Mouse (Mus musculus) cerebral cortex, adult 2 months (tissue): ENCODE measurements around the gene Lmnb2.

Experiments used
- WGBS: fragments of 180-500 bp; shearing (Covaris S2); methylation state at CpG from one replicate; pipeline ENCODE4 v1.1.7; 2018; 5-methylcytosine and 5-hydroxymethylcytosine counted together

The Lmnb2 gene

GRCm38 (mm10) chr10:80930361-80931152 is 12.5 kb upstream of the Lmnb2 start:
- WGBS, result under 1% methylated on average over 45 of the region's 45 CpGs

DNA sequence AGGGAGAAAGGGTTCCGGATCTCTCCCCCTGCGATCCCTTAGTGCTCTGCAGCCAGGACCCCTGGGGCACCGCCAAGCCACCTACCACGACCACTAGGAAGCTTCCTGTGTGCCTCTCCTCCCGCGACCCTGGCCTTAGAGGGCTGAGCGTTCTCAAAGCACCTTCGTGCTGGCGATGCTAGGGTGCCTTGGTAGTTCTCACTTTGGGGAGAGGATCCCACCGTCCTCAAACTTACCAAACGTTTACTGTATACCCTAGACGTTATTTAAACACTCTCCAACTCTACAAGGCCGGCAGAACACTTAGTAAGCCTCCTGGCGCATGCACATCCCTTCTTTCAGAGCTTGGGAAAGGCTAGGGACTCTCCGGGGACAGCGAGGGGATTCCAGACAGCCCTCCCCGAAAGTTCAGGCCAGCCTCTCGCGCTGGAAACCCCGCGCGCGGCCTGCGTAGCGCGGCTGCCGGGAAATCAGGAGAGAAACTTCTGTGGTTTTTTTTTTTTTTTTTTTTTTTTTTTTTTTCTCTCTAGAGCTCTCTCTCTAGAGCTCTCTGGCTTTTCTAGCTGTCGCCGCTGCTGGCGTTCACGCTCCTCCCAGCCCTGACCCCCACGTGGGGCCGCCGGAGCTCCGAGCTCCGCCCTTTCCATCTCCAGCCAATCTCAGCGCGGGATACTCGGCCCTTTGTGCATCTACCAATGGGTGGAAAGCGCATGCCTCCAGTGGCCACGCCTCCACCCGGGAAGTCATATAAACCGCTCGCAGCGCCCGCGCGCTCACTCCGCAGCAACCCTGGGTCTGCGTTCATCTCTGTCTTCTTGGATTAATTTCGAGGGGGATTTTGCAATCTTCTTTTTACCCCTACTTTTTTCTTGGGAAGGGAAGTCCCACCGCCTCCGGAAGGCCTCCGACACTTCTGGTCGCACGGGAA is 11.5 kb upstream of the Lmnb2 start, which contains the start of gene Gadd45b:
Gene Gadd45b, plus strand, starts transcription at position 775 of the 928 bp plus-strand sequence.
- WGBS, result under 1% methylated on average over 56 of the region's 56 CpGs

DNA sequence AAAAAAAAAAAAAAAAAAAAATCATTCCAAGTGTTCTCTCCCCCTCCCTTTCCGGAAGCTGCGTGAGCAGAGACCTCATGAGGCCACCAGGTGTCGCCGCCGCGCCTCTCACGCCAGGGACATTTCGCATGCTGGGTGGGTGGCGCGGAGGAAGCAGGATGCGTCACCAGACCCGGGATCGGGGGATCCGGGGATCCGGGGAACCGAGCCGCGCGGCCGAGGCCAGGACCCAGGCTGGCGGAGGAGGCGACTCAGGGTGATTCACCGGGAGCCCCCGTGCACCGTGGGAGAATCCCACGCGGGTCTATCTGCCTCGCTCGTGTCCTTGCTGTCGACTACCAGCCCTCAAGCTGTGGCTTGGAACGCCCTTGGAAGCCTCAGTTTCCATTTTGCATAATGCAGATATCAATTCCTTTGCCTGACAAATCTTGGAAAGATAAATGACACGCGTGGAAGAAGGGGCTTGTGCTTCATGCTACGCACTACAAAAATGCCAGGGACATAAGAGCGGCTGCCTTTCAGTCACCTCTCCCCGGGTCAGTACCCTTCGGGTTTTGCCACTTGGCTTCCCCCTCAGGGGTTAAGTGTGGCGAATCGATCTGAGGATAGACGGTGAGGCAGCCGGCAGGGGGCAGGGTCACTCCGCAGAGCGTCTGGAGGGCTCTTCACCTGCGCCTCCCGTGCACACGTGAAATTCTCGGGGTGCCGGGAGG is 10.7 kb upstream of the Lmnb2 start:
- under 1% methylated on average over 48 of the region's 48 CpGs for WGBS

GRCm38 (mm10) chr10:80925472-80925871 is 7.4 kb upstream of the Lmnb2 start:
- WGBS, result 57% methylated on average over 3 of the region's 3 CpGs

DNA sequence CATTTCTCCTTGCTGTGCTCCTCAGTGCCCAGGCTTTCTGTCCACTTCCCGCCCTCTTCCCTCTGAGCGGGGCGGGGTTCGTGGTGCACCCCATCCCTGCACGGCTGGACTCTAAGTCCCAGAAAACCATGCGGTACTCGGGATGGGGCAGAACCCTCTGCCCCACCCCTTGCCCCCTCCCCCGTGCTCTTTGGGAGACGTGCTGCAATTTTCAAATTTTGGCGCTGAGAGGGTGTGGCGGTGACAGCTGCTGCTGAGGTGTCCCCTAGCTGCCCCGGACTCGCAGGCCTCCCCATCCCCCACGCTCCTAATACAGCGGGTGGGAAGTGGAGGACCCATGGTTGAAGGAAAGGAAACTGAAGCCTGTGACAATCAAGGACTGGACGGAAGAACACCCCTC is 3.9 kb upstream of the Lmnb2 start:
- WGBS, result 18% methylated on average over 16 of the region's 16 CpGs

GRCm38 (mm10) chr10:80917336-80917778 is 688 bp downstream of the Lmnb2 start:
- 2% methylated on average over 15 of the region's 15 CpGs for WGBS

DNA sequence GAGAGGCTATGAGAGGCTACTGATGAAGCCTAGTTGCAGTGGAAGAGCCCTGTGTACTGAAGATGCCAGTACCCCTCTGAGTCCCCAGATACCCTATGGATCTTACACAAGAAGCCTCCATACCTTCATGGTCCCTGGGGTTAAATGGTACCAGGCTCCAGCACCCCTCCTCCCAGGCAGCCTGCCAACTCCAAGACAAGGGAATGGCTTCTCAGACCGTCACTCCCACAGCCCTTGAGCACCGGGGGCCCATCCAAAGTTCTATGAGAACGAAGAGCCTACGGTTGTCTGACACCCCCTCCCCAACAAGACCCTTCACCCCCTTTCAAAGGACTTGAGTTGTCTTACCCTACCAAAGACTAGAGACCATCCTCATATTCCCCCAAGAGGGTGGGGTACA is 2.3 kb downstream of the Lmnb2 start:
- 81% methylated on average over 4 of the region's 4 CpGs for WGBS

DNA sequence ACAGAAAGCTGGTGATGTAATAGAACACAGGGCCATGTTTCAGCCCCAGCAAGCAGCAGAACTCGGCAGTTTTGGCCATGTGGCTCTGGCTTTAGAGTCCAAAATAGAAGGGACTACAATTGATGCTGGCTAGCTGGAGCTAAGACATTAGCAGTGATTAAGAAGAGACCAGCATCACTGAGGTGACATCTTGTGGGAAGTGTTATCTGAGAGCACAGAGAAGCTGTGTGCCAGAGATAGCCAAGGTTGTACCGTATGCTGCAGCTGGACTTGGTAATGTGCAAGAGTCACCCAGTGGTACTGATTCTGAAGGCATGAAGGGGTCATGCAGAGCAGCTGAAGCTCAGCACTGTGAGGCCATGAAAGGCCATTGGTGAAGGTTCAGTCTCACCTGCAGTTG is 2.8 kb downstream of the Lmnb2 start:
- 45% methylated on average over 2 of the region's 2 CpGs for WGBS

DNA sequence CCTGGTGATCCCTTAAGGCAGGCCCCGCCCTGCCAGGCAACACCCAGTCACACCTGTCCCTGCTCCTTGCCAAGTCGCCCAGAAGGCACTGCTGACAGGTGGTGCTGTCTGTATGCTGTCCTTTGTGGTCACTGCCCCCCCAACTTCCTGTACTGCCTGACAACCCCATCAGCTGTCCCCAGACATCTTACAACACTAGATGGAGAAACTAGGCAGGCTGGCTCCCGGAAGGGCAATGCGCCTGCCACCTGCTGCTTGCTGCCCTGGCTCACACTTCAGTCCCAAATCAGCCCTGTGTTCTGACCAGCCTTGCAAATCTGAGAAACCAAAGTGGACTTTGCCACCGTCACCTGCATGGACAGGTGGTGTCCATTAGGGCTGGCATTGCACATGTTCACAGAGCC is 3.8 kb downstream of the Lmnb2 start:
- 89% methylated on average over 5 of the region's 5 CpGs for WGBS

GRCm38 (mm10) chr10:80913364-80914011 is 4.6 kb downstream of the Lmnb2 start:
- WGBS, result 89% methylated on average over 7 of the region's 8 CpGs

GRCm38 (mm10) chr10:80911354-80911753 is 6.7 kb downstream of the Lmnb2 start:
- WGBS, result 95% methylated on average over 4 of the region's 4 CpGs

DNA sequence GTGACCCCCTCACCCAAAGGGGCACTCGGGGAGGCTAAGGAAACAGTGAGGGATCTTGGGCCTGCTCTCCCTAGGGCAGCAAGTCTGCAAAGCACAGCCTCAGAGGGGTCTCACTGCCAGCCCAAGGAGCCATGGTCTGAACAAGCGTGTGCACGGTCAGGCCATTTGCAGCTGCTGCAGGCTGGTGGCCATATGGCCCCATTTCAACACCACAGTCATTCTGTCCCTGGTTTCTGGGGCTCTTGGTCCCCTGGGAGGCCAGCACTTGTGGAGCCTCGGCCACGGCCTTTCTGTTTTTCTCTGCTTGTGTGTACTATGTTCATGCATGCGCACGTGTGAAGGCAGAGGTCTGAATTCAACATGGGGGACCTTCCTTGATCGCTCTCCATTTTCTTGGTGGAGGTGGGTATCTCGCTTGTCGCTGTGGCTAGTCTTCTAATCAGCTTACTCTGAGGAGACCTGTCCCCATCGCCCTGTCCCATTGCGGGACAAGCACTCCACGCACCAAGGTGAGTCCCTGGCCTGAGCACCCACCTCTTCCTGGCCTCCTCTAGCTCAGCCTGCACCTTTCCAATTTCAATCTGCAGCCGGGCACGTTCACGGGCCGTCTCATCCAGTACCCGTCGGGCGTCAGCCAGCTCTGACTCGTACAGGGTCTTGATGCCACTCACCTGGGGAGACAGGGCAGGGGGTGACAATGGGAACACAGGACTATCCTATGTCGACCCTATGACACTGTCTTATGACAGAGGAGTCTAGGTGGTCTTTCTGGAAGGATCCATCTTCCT is 8.5 kb downstream of the Lmnb2 start:
- WGBS, result 91% methylated on average over 22 of the region's 22 CpGs

DNA sequence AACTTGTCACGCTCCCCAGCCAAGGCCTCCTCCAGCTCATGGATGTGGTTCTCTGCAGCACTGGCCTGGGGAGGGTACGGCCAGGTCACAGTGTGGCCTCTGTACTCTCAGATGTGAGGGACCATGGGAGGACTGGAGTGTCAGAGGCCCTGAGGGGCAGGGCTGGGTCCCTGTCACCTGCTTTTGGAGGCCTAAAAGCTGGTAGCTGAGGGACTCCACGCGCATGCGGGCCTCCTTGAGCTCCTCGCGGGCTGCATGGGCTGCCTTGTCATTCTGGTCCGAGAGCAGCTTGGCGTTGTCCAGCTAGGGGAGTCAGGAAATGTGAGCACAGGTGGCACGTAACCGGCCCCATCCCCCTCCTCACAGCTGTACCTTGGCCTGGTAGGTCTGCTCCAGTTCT is 13.3 kb downstream of the Lmnb2 start:
- 96% methylated on average over 11 of the region's 11 CpGs for WGBS

- 85% methylated on average over 28 of the region's 28 CpGs for WGBS
Observed at GRCm38 (mm10) chr10:80904004-80904693, 13.9 kb downstream of the Lmnb2 start.

DNA sequence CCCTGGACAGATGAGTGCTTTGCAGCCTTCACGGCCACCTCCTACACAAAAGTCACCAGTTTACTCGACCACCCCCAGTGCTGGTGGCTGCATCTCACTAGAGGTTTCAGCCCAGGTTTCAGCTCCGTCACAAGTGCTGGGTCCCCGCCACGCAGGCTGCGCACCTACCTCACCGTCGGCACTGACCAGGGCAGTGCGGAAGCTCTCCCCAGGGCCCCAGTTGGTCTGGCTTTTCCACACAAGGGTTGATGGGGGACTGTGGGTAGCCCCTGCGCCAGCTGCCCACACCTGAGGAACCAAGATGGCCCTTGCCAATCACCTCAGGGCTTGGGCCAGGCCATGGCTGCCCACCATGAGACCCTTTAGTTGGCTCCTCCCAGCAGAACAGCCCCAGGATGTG is 14.8 kb downstream of the Lmnb2 start:
- 96% methylated on average over 10 of the region's 10 CpGs for WGBS

DNA sequence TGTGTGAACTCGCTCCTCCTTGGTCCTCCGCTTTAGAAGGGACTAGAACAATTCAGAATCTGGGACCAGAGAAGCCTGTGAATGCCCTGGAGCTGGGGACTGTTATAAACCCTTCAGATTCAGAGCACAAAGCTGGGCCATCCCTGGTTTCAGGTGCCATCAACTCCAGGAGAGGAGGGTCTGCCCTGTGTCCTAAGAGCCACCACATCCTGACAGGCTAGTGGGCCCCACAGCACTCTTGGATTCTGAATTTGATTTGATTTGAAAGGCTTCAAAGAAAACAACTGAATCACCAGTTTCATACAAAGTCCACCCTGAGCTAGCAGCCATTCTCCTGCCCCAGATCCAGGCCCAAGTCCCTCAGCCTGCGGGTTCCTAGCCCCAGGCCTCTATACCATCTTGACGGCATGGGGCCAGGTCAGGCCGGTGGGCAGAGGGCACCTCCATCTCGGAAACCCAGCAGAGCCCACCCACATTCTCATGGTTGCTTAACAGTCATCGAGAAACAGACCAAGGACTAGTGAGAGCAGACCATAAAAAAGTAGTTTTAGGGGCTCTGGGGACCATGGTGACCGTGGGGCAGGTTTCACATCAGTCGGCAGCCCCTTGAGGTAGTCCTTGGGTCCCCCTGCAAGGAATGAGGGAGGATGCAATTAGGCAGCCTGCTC is 15.6 kb downstream of the Lmnb2 start:
- 93% methylated on average over 9 of the region's 9 CpGs for WGBS

DNA sequence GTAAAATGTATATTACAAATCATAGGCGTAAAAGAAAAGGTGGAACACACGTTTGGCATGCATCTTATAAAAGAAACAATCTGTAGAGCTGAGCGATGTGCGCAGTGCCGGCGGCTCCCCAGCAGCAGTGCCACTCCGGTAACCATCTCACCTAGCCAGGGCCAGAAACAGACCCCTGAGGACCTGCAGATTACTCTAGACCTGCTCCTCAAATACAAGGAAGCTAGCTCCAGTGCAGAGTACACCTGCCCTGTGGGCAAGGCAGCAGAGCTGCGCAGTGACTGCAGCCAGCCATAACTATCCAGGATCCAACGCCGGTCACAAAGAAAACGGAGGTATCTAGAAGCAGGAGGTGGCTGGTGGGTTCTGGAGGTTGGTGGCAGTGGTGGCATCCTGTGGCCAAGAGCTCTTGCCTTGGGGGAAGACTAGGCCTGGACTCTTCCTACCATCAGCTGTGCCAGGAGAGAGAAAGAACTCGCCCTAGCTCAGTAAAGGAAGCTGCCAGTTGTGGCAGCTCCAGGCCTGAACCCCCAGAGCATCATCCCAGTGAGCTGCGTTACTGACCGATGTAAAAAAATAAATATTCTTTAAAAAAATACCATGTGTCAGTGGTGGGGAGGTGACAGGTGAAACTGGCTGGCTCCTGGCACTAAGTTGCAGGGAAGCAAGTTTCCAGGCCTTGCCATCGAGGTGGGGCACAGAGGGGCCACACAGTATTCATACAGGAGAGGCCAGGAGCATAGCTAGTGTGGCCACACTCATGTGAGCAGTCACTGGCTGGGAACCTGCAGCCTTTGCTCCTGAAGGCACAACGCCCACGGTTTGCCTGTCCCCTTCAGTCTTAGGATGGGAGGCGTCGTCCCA is 16.4 kb downstream of the Lmnb2 start:
- 87% methylated on average over 19 of the region's 19 CpGs for WGBS
